Mouse (Mus musculus) stomach, embryonic 14.5 days (tissue): ENCODE measurements at regions not wholly inside any gene's neighbourhood (a gene's known extent, or its start where the extent isn't known, plus 50 kb on each side); places are given as distances from the start of the nearest gene placed in this dataset.

Experiments
- ATAC-seq: fragments of 200-750 bp; cut with Nextera tagmentation; 2 replicates; pipeline ENCODE4 v1.8.0; 2017; ENCODE audit warnings: low read depth, moderate TSS enrichment; ENCODE audit not compliant: insufficient number of reproducible peaks, insufficient read depth, low FRiP score
- H3K27ac ChIP-seq: fragments of 300-500 bp; sonication (generic); 2 replicates; pipeline ENCODE4 v1.5.1; 2014; ENCODE audit warnings: mild to moderate bottlenecking, low read length, moderate library complexity, mixed read lengths
- H3K27me3 ChIP-seq: fragments of 300-500 bp; sonication (generic); 2 replicates; pipeline ENCODE4 v1.6.1; 2014; ENCODE audit warnings: low read length, control low read depth, mixed read lengths; ENCODE audit not compliant: control insufficient read depth, insufficient read depth
- H3K36me3 ChIP-seq: fragments of 300-500 bp; sonication (generic); 2 replicates; pipeline ENCODE4 v1.6.1; 2014; ENCODE audit warnings: mild to moderate bottlenecking, control low read depth, low read length, moderate library complexity, mixed read lengths; ENCODE audit not compliant: control insufficient read depth, insufficient read depth
- H3K4me1 ChIP-seq: fragments of 300-500 bp; sonication (generic); 2 replicates; pipeline ENCODE4 v1.6.1; 2014; ENCODE audit warnings: low read length, control low read depth, mixed read lengths; ENCODE audit not compliant: control insufficient read depth, insufficient read depth
- H3K4me2 ChIP-seq: fragments of 300-500 bp; sonication (generic); replicated peaks from 2 replicates; pipeline ENCODE4 v1.6.1; 2014; ENCODE audit warnings: low read depth, low read length, control low read depth
- H3K4me3 ChIP-seq: fragments of 300-500 bp; sonication (generic); 2 replicates; pipeline ENCODE4 v1.5.1; 2014; ENCODE audit warnings: low read depth, low read length, control low read depth
- H3K9ac ChIP-seq: fragments of 300-500 bp; sonication (generic); replicated peaks from 2 replicates; pipeline ENCODE4 v1.6.1; 2014; ENCODE audit warnings: low read depth, mild to moderate bottlenecking, control low read depth, low read length, moderate library complexity, mixed read lengths
- H3K9me3 ChIP-seq: fragments of 300-500 bp; sonication (generic); 2 replicates; pipeline ENCODE4 v1.6.1; 2016; ENCODE audit warnings: low read depth, low read length, control low read depth; ENCODE audit not compliant: control insufficient read depth
- WGBS: fragments of 180-500 bp; shearing (Covaris S2); extraction: QIAGEN DNeasy Blood & Tissue Kit; methylation state at CpG from one replicate; pipeline ENCODE4 v1.1.7; 2014; 5-methylcytosine and 5-hydroxymethylcytosine counted together

DNA sequence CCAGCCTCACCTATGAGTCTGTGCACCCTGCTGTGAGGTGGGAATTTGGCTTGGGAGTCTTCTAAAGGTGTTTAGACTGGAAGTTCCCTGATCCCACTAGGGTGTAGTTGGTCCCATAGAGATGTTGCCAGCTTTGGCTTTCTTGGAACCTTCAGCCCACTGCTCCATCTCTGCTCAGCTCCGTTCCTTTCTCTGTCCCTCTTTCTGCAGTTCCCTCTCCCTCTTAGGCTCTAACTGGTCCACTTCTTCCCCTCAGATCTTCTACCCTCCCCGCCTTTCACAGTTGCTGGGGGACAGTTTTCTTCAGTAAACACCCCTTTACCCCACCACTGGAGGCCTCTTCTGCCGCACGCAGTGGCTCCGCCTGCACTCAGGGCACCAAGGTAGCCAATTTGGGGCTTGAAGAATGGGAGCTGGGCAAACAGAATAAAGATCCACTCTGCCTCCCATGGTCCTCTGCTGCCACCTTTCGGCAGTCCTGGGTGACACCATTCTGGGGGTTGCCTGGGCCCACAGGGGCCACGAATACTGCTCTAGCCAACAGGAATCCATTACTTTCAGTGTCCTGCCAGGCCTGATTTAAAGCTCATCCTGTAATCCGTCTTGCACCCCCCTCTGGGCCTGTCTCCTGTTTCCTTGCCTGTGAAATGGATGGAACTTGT lies 162.9 kb upstream of the Tmem28 start:
- no peak overlapping the region for H3K4me2 ChIP-seq
- WGBS: 18% methylated on average over 8 of the region's 8 CpGs
- H3K4me1 ChIP-seq: no peaks in the 10 kb centered on the region
- no peaks in the 10 kb centered on the region for H3K9me3 ChIP-seq
- no peak overlapping the region for H3K4me3 ChIP-seq
- no peaks in the 10 kb centered on the region for H3K36me3 ChIP-seq
- no peak overlapping the region for H3K27ac ChIP-seq
- ATAC-seq: peak; percentile 37; the same call in 1 of the 2 replicates
- H3K9ac ChIP-seq: no peak overlapping the region
- H3K27me3 ChIP-seq: no peaks in the 10 kb centered on the region

DNA sequence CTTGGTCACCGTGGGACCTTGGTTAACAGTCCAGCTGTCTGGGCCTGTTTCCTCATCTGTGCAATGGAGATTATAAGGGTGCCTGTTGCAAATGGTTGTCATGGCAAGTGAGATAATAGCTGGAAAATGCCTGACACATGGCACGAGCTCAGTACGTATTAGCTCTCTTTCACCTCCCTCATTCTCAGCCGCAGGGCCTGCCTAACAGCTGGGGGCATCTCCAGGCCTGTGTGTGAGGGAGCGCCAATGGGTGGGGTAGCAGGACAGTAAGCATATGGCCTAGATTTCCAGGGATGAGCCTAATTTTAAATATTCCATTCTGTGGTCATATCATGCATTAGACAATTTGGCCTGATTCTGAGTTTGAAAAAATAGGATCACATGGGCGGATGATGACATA lies 163.8 kb upstream of the Tmem28 start:
- WGBS: 82% methylated on average over 6 of the region's 6 CpGs

DNA sequence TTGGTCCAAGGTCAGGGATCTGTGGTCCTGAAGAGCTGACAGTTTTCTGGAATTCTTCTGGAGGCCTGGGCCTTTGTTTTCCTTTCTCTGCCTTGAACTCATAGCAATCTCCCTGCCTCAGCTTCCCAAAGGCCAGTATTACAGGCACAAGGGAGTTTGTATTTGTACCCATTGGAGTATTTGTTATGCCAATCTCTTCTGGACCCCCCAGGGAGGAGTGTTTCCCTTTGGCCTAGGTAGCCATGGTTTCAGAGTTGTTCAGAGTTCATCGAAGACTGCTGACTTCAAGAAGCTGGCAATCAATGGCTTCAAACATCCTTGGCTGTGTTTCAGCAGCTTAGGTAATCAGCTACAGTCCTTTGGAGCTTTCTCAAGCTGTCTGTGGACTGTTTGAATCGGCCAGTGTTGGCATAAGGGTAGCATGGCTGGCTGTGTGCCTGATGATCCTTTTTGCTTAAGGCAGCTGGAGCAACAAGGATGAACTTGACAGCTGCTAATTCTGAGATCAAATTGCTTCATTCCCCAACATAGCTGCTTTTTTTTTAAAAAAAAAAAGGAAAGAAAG lies 161.2 kb upstream of the Pja1 start:
- H3K4me2 ChIP-seq: no peak overlapping the region
- ATAC-seq: no peak
- H3K9me3 ChIP-seq: no peaks in the 10 kb centered on the region
- no peaks in the 10 kb centered on the region for H3K27me3 ChIP-seq
- no peaks in the 10 kb centered on the region for H3K36me3 ChIP-seq
- no peak overlapping the region for H3K9ac ChIP-seq
- no peak overlapping the region for H3K4me3 ChIP-seq
- no peak overlapping the region for H3K27ac ChIP-seq
- H3K4me1 ChIP-seq: no peaks in the 10 kb centered on the region
- 71% methylated on average over 2 of the region's 2 CpGs for WGBS

More for the DNA sequence above, 163.8 kb upstream of the Tmem28 start:
- H3K9ac ChIP-seq: no peak overlapping the region
- no peaks in the 10 kb centered on the region for H3K27me3 ChIP-seq
- H3K27ac ChIP-seq: no peak overlapping the region
- H3K4me3 ChIP-seq: no peak overlapping the region
- H3K4me2 ChIP-seq: no peak overlapping the region
- H3K4me1 ChIP-seq: no peaks in the 10 kb centered on the region
- no peaks in the 10 kb centered on the region for H3K36me3 ChIP-seq
- no peaks in the 10 kb centered on the region for H3K9me3 ChIP-seq
- no peak for ATAC-seq

DNA sequence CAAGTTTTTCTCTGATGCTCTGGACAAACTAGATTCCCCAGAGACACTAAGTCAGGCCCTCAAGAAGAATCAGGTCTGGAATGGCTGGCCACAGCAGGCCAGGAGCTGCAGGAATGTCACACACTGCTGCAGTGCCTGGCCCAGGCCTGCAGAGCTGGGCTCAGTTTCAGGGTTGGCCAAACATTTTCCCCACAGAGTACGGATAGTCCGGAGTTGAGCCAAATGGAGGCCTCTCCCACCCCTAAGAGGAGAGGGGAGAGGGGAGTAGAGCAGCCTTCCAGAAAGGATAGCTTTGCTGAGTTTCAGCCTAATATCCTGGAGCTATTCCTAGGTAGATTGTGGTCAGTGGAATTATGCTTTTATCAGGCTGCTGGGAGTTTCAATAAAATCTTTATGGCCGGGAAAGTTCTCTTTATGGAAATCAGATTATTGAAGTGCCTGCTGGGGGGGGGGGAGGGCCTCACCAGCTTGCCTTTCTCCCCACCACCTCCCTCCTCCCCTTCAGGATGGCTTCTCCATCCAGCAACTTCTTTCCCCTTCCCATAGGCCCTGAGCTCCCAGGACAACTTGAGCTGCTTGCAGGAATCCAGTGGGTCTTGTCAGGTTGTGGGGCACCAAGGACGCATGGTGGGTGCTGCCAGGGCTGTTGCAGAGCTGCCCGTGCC lies 153.6 kb upstream of the Pja1 start:
- Histone ChIP-seq H3K36me3 (no peaks in the 10 kb centered on the region), H3K9ac (no peak overlapping the region), H3K27ac (no peak overlapping the region), H3K9me3 (no peaks in the 10 kb centered on the region), H3K27me3 (no peaks in the 10 kb centered on the region), H3K4me2 (no peak overlapping the region), H3K4me1 (no peaks in the 10 kb centered on the region), H3K4me3 (no peak overlapping the region)
- no peak for ATAC-seq
- WGBS: 63% methylated on average over 5 of the region's 5 CpGs

DNA sequence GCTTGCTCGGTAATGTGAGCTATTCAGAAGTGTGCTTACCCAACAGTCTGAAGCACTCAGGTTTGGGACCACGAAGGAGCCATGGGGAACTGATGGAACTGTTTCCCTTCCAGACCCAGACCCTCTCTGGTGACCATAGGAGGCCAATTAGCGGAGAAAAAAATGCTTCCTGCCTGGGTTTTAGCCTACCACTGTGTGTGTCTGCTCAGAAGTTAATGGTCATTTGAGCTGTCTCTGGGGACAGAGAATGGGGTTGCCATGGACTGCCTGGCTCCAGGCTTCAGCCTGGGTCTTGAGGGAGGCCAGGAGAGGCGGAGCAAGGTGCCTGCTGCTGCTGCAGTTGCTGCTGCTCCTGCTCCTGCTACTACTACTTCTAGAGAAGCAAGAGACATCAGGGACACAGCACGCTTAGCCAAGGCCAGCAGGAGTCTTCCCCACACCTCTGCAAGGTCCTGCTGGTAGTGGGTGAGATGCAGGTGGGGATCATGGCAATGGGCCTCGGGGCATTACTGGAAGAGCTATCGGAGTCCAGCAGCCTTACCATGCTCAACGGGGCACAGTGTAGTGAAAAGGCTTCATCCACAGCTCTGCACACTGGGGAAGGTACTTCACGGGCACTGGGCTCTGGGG lies 141.2 kb upstream of the Pja1 start:
- no peak overlapping the region for H3K4me3 ChIP-seq
- no peaks in the 10 kb centered on the region for H3K9me3 ChIP-seq
- no peaks in the 10 kb centered on the region for H3K36me3 ChIP-seq
- no peak overlapping the region for H3K9ac ChIP-seq
- no peak overlapping the region for H3K4me2 ChIP-seq
- 73% methylated on average over 9 of the region's 9 CpGs for WGBS
- H3K27me3 ChIP-seq: no peaks in the 10 kb centered on the region
- no peak for ATAC-seq
- H3K4me1 ChIP-seq: no peaks in the 10 kb centered on the region
- H3K27ac ChIP-seq: no peak overlapping the region

DNA sequence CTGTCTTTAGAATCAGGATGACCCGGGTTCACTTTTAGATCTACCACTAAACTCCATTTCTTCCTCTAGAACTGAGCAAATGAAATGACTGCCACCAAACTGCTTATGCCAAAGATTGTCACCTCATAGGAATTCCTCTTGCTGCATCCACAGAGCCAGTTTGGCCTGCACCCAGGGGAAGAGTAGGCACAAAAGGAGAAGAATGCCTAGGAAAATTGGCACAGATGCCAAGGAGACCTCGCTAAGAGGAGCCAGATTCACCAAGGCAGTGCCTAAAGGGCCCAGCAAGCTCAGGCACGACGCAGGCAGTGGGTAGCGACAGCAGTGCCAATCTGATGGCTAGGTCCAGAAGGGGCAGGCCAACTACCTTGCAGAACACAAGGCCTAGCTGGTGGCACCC lies 139.0 kb upstream of the Pja1 start:
- Histone ChIP-seq H3K36me3 (no peaks in the 10 kb centered on the region), H3K4me1 (no peaks in the 10 kb centered on the region), H3K4me2 (no peak overlapping the region), H3K27ac (no peak overlapping the region), H3K9me3 (no peaks in the 10 kb centered on the region), H3K27me3 (no peaks in the 10 kb centered on the region), H3K4me3 (no peak overlapping the region), H3K9ac (no peak overlapping the region)
- ATAC-seq: no peak
- WGBS: 72% methylated on average over 5 of the region's 5 CpGs

DNA sequence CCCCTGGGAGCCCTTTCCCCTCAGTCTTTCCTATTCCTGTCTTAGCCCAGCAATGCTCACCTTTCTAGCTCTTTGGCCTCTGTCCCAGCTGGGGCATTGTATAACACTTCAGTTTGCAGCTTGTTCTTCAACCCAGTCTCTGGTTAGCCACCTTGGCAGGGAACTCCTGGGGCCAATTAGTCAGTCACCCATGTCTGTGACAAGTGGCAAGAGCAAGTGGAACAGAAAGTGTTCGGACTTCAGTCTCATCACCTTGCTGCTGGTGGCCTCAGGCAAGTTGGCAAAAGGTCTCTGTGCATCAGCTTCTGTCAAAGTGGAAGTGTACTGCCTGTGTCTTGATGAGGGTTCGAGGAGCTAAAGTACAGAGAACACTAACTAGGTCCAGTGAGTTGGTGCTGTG lies 138.5 kb upstream of the Pja1 start:
- no peaks in the 10 kb centered on the region for H3K4me1 ChIP-seq
- H3K9ac ChIP-seq: no peak overlapping the region
- H3K4me3 ChIP-seq: no peak overlapping the region
- no peak for ATAC-seq
- no peak overlapping the region for H3K27ac ChIP-seq
- WGBS: 89% methylated on average over 2 of the region's 2 CpGs
- H3K36me3 ChIP-seq: no peaks in the 10 kb centered on the region
- H3K9me3 ChIP-seq: no peaks in the 10 kb centered on the region
- no peak overlapping the region for H3K4me2 ChIP-seq
- H3K27me3 ChIP-seq: no peaks in the 10 kb centered on the region

DNA sequence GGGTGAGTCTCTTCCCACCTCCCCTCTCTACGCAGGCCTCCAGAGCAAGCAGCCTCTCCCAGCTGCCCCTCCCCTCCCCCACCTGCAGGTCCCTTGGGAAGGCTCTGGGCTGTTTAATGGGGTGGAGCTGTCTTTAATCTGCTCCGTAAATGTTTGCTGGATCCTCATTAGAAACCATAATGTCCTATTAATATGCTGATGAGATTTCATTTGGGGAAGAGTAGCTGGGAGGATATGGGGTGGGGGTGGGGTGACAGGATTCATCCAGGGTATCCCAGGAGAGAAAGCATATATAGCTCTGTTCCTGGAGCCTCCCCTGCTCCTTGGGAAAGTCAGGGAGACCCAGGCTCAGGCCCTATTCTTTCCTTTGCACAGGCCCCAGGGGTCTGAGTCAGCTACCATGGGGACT lies 137.2 kb upstream of the Pja1 start:
- H3K27ac ChIP-seq: no peak overlapping the region
- WGBS: 69% methylated on average over 2 of the region's 2 CpGs
- no peaks in the 10 kb centered on the region for H3K36me3 ChIP-seq
- no peaks in the 10 kb centered on the region for H3K27me3 ChIP-seq
- no peak overlapping the region for H3K9ac ChIP-seq
- H3K4me3 ChIP-seq: no peak overlapping the region
- ATAC-seq: no peak
- H3K4me2 ChIP-seq: no peak overlapping the region
- H3K9me3 ChIP-seq: no peaks in the 10 kb centered on the region
- no peaks in the 10 kb centered on the region for H3K4me1 ChIP-seq
